Mouse (Mus musculus): Measurements from ENCODE around the gene Gprin3. TPM values are rescaled to one million over a fixed set of nuclear protein-coding genes. Genes with fewer than 3 reads are reported as not detected.
"Not testable (repeated sequence)": the region's sequence is repeated elsewhere in the genome, so short reads cannot be mapped to it uniquely, and the experiment has no call there.

The Gprin3 gene
- total RNA-seq, 4 experiments from 2014 or later, result 8.4 to 10.6 (median 9.5) TPM

- no peak for DNase-seq (ENCODE audit: low spot score in 2 of 2)
Measured at GRCm38 (mm10) chr6:59351108-59351789, 74.8 kb downstream of the Gprin3 start.

- no peak for DNase-seq (ENCODE audit: low spot score in 2 of 2)
Measured at GRCm38 (mm10) chr6:59348673-59349072, 77.4 kb downstream of the Gprin3 start.

- no peak for DNase-seq (ENCODE audit: low spot score in 2 of 2)
Measured at GRCm38 (mm10) chr6:59341146-59341545, 84.9 kb downstream of the Gprin3 start.

GRCm38 (mm10) chr6:59328297-59328696 lies 97.8 kb downstream of the Gprin3 start:
- DNase-seq (ENCODE audit: low spot score in 2 of 2), result no peak

- no peak for DNase-seq (ENCODE audit: low spot score in 2 of 2)
Measured at GRCm38 (mm10) chr6:59315868-59316267, 110.2 kb downstream of the Gprin3 start.

GRCm38 (mm10) chr6:59315090-59315489 lies 111.0 kb downstream of the Gprin3 start:
- DNase-seq (ENCODE audit: low spot score in 2 of 2), result no peak

GRCm38 (mm10) chr6:59313162-59313561 lies 112.9 kb downstream of the Gprin3 start:
- DNase-seq (ENCODE audit: low spot score in 2 of 2), result no peak

GRCm38 (mm10) chr6:59311241-59311640 lies 114.9 kb downstream of the Gprin3 start:
- DNase-seq (ENCODE audit: low spot score in 2 of 2), result no peak

- not testable (repeated sequence) for DNase-seq (ENCODE audit: low spot score in 2 of 2)
Measured at GRCm38 (mm10) chr6:59304235-59304942, 121.7 kb downstream of the Gprin3 start.

- DNase-seq (ENCODE audit: low spot score in 2 of 2), result no peak
Measured at GRCm38 (mm10) chr6:59303031-59303430, 123.1 kb downstream of the Gprin3 start.

Other genes with a start within 250 kb of the Gprin3 start
- 10 to 100 TPM; 14.1 to 17.9 (median 16.9) TPM for gene Tigd2, start 217.4 kb downstream of the Gprin3 start, total RNA-seq (2022)